Mouse (Mus musculus): ENCODE results near the gene Txlng.

Txlng gene

GRCm38 (mm10) chrX:162760115-162760942 lies 68.9 kb downstream of the Txlng start, which contains the start of gene Rbbp7:
Gene Rbbp7 (plus strand): TSS chrX:162760402.
- peak; percentile 89 for DNase-seq (ENCODE audit: low spot score)

GRCm38 (mm10) chrX:162759251-162760114 lies 69.8 kb downstream of the Txlng start:
- no peak for DNase-seq (ENCODE audit: low spot score)

GRCm38 (mm10) chrX:162756058-162756457 lies 73.2 kb downstream of the Txlng start:
- DNase-seq (ENCODE audit: low spot score): no peak

- no peak for DNase-seq (ENCODE audit: low spot score)
These were observed 74.9 kb downstream of the Txlng start for GRCm38 (mm10) chrX:162754314-162754713.

- no peak for DNase-seq (ENCODE audit: low spot score)
These were observed 76.8 kb downstream of the Txlng start for GRCm38 (mm10) chrX:162752418-162752817.

GRCm38 (mm10) chrX:162748696-162749420 lies 80.4 kb downstream of the Txlng start:
- no peak for DNase-seq (ENCODE audit: low spot score)

GRCm38 (mm10) chrX:162736140-162736659 lies 93.1 kb downstream of the Txlng start:
- no peak for DNase-seq (ENCODE audit: low spot score)

GRCm38 (mm10) chrX:162734997-162735929 lies 94.0 kb downstream of the Txlng start:
- peak; percentile 67 for DNase-seq (ENCODE audit: low spot score)

- DNase-seq (ENCODE audit: low spot score): no peak
These were observed 99.2 kb downstream of the Txlng start for GRCm38 (mm10) chrX:162730031-162730430.

All from retina, embryonic 14.5 days (tissue).